11 mouse cellular contexts compared by ENCODE assay signal in genomic region chr4:138793276-138793675, GRCm38 (mm10). TPM values are rescaled to one million over a fixed set of nuclear protein-coding genes. Genes with fewer than 3 reads are reported as not detected.
A peak's percentile ranks its signal among the peaks of the same experiment; 100 is the strongest.
DNase-seq lines count a peak whose midpoint lies in the region; ATAC-seq lines count a peak whose summit lies in the region.
"Had no signal": no experiment of that assay in that cellular context is flagged by ENCODE, and none has a peak within 500 bp of the region (broad histone marks: within the 10 kb centered on the region; RNA-seq: fewer than 3 reads in every experiment).

No protein-coding gene starts in this region.

- no peaks in the 10 kb centered on the region for H3K4me1 ChIP-seq in forebrain, embryonic 15.5 days
- H3K4me1 ChIP-seq: neural tube, embryonic 13.5 days had no signal

- no peaks in the 10 kb centered on the region for H3K9me3 ChIP-seq in forebrain, embryonic 15.5 days
- H3K9me3 ChIP-seq: heart, embryonic 15.5 days; neural tube, embryonic 13.5 days had no signal

- H3K4me3 ChIP-seq in forebrain, embryonic 15.5 days, result no peak overlapping the region
- H3K4me3 ChIP-seq: heart, embryonic 15.5 days; neural tube, embryonic 13.5 days had no signal

- H3K36me3 ChIP-seq in forebrain, embryonic 15.5 days, result no peaks in the 10 kb centered on the region
- H3K36me3 ChIP-seq: G1E; heart, embryonic 15.5 days; neural tube, embryonic 13.5 days had no signal

- peak; percentile 48 for DNase-seq in gastrocnemius, adult 18-20 months (ENCODE audit: low spot score)
- no peak for DNase-seq in gastrocnemius, postnatal 25 days
- peak; percentile 6 to 32 for DNase-seq in thymus, postnatal 10 days (ENCODE audit: low spot score in 2 of 2)
- DNase-seq in thymus, postnatal 0 days (ENCODE audit: low spot score), result no peak
- DNase-seq in frontal cortex, adult 2 months (ENCODE audit: extremely low spot score in 1 of 2, low spot score in 1 of 2), result peak; percentile 39 to 86
- peak; percentile 68 to 74 for DNase-seq in layer of hippocampus, postnatal 10 days (ENCODE audit: low spot score in 2 of 2)
- peak; percentile 74 for DNase-seq in retina, postnatal 1 day

- no peak for ATAC-seq in forebrain, embryonic 15.5 days (replicated peaks)

- WGBS in forebrain, embryonic 15.5 days, result 60% methylated on average over 2 of the region's 2 CpGs

- H3K9ac ChIP-seq in forebrain, embryonic 15.5 days (replicated peaks), result no peak overlapping the region
- H3K9ac ChIP-seq: heart, embryonic 15.5 days; neural tube, embryonic 13.5 days had no signal

- no peak overlapping the region for H3K4me2 ChIP-seq in forebrain, embryonic 15.5 days (replicated peaks)
- H3K4me2 ChIP-seq: heart, embryonic 15.5 days; neural tube, embryonic 13.5 days had no signal

- no peaks in the 10 kb centered on the region for H3K27me3 ChIP-seq in forebrain, embryonic 15.5 days

- no peak overlapping the region for H3K27ac ChIP-seq in forebrain, embryonic 15.5 days (replicated peaks)
- H3K27ac ChIP-seq: heart, embryonic 15.5 days; neural tube, embryonic 13.5 days had no signal

RNA-seq across cellular contexts. Expression of gene Pla2g2d, which starts 17.7 kb away (rescaled TPM):
- total RNA-seq in gastrocnemius, adult 18-20 months (2021), result under 1 TPM; 0.39 to 0.59 TPM
- under 1 TPM in 1 of 2 experiments, not detected in 1; 0.29 TPM for total RNA-seq in gastrocnemius, postnatal 25 days (2021)
- polyA plus RNA-seq in thymus, postnatal 0 days (2015; fragmentation: Nextera tagmentation; extraction: Ambion mirVana), result 0.40 and 0.47 TPM in 2 replicates
- 0.17 and 0.58 TPM in 2 replicates for polyA plus RNA-seq in frontal cortex, adult 2 months (2012; rRNA removed)
- not detected for total RNA-seq in layer of hippocampus, postnatal 10 days (2021)
- not detected in 2 replicates for polyA plus RNA-seq in forebrain, embryonic 15.5 days (2015; fragmentation: Nextera tagmentation; extraction: Ambion mirVana)
- total RNA-seq: G1E had no signal
- polyA plus RNA-seq: G1E; heart, embryonic 15.5 days had no signal

RNA-seq across cellular contexts. Expression of gene Pla2g2f, which starts 35.9 kb away (rescaled TPM):
- total RNA-seq in gastrocnemius, adult 18-20 months (2021), result under 1 TPM in 1 of 2 experiments, not detected in 1; 0.11 TPM
- total RNA-seq in gastrocnemius, postnatal 25 days (2021), result not detected
- polyA plus RNA-seq in thymus, postnatal 0 days (2015; fragmentation: Nextera tagmentation; extraction: Ambion mirVana), result 0.15 and 0.25 TPM in 2 replicates
- polyA plus RNA-seq in frontal cortex, adult 2 months (2012; rRNA removed), result 0.08 and 0.13 TPM in 2 replicates
- total RNA-seq in layer of hippocampus, postnatal 10 days (2021), result not detected
- polyA plus RNA-seq in forebrain, embryonic 15.5 days (2015; fragmentation: Nextera tagmentation; extraction: Ambion mirVana), result 0.08 TPM in 1 of 2 replicates, not detected in the other
- polyA plus RNA-seq: G1E; neural tube, embryonic 13.5 days had no signal

RNA-seq across cellular contexts. Expression of gene Ubxn10, which starts 56.3 kb away (rescaled TPM):
- under 1 TPM; 0.09 to 0.33 TPM for total RNA-seq in gastrocnemius, adult 18-20 months (2021)
- total RNA-seq in gastrocnemius, postnatal 25 days (2021), result under 1 TPM in 1 of 2 experiments, not detected in 1; 0.08 TPM
- polyA plus RNA-seq in thymus, postnatal 0 days (2015; fragmentation: Nextera tagmentation; extraction: Ambion mirVana), result 0.41 and 0.46 TPM in 2 replicates
- 1.2 and 1.4 TPM in 2 replicates for polyA plus RNA-seq in frontal cortex, adult 2 months (2012; rRNA removed)
- total RNA-seq in layer of hippocampus, postnatal 10 days (2021), result 1 to 10 TPM; 1.7 to 2.1 TPM
- polyA plus RNA-seq in forebrain, embryonic 15.5 days (2015; fragmentation: Nextera tagmentation; extraction: Ambion mirVana), result 2.0 and 3.2 TPM in 2 replicates
- polyA plus RNA-seq: G1E had no signal

Comparison
In these comparisons a context has a peak if more than half of its experiments do, and no peak if none do; other contexts are left out.
1. DNase-seq: peak in gastrocnemius, adult 18-20 months (single experiment), thymus, postnatal 10 days (2 of 2), frontal cortex, adult 2 months (2 of 2), layer of hippocampus, postnatal 10 days (2 of 2) and retina, postnatal 1 day (single experiment); none in gastrocnemius, postnatal 25 days (single experiment) and thymus, postnatal 0 days (single experiment).